Mouse (Mus musculus): ENCODE measurements around the gene Uck2.

- TF ChIP-seq CTCF (IDR thresholded peaks at IDR 0.05; ENCODE audit: low read depth, low read length) (no peak), POLR2A (IDR thresholded peaks at IDR 0.05; ENCODE audit: insufficient read depth, low read length) (no peak)
Observed at GRCm38 (mm10) chr1:167232918-167233317, 52.2 kb downstream of the Uck2 start.
